Mouse (Mus musculus) forebrain, postnatal 0 days (tissue): ENCODE results near the gene Acad10. TPM values are rescaled to one million over a fixed set of nuclear protein-coding genes. Genes with fewer than 3 reads are reported as not detected.
"Not testable (repeated sequence)": the region's sequence is repeated elsewhere in the genome, so short reads cannot be mapped to it uniquely, and the experiment has no call there.

Source experiments
- ATAC-seq: fragments of 200-750 bp; cut with Nextera tagmentation; 2 replicates; pipeline ENCODE4 v1.8.0; 2017; ENCODE audit warnings: mild to moderate bottlenecking, moderate library complexity
- DNase-seq: peaks from one replicate; pipeline ENCODE4 v3.0.0-alpha.2; 2015
- H3K27ac ChIP-seq: fragments of 300-500 bp; sonication (generic); 2 replicates; pipeline ENCODE4 v1.5.1; 2014; ENCODE audit warnings: low read depth, mild to moderate bottlenecking, antibody characterized with exemption, low read length, moderate library complexity, mixed read lengths
- H3K27me3 ChIP-seq: fragments of 300-500 bp; sonication (generic); 2 replicates; pipeline ENCODE4 v1.6.1; 2014; ENCODE audit warnings: mild to moderate bottlenecking, low read length, mixed read lengths; ENCODE audit not compliant: insufficient read depth
- H3K36me3 ChIP-seq: fragments of 300-500 bp; sonication (generic); 2 replicates; pipeline ENCODE4 v1.6.1; 2014; ENCODE audit warnings: mild to moderate bottlenecking, moderate library complexity; ENCODE audit not compliant: insufficient read depth
- H3K4me1 ChIP-seq: fragments of 300-500 bp; sonication (generic); 2 replicates; pipeline ENCODE4 v1.6.1; 2014; ENCODE audit warnings: antibody characterized with exemption; ENCODE audit not compliant: insufficient read depth
- H3K4me2 ChIP-seq: fragments of 300-500 bp; sonication (generic); 2 replicates; pipeline ENCODE4 v1.6.1; 2014; ENCODE audit warnings: low read depth, mild to moderate bottlenecking, moderate library complexity
- H3K4me3 ChIP-seq: fragments of 300-500 bp; sonication (generic); 2 replicates; pipeline ENCODE4 v1.5.1; 2014; ENCODE audit warnings: low read depth, low read length, mixed read lengths
- H3K9ac ChIP-seq: fragments of 300-500 bp; sonication (generic); 2 replicates; pipeline ENCODE4 v1.6.1; 2014; ENCODE audit warnings: mild to moderate bottlenecking
- H3K9me3 ChIP-seq: fragments of 300-500 bp; sonication (generic); 2 replicates; pipeline ENCODE4 v1.6.1; 2016; ENCODE audit warnings: low read length
- CTCF ChIP-seq: sonication (generic); IDR thresholded peaks from 2 replicates; pipeline ENCODE4 v1.5.1; 2016; ENCODE audit warnings: antibody characterized with exemption, control low read depth, low read depth
- WGBS: fragments of 180-500 bp; shearing (Covaris S2); extraction: QIAGEN DNeasy Blood & Tissue Kit; methylation state at CpG from one replicate; pipeline ENCODE4 v1.1.7; 2014; 5-methylcytosine and 5-hydroxymethylcytosine counted together
- polyA plus RNA-seq: library from polyadenylated mRNA; unstranded; fragments of >200 nt; fragmentation: Nextera tagmentation; extraction: Ambion mirVana; gene quantifications from 2 replicates; pipeline ENCODE4 v1.2.1, GENCODE M21; 2015
- total RNA-seq: library from RNA; depleted of rRNA; stranded (reverse); fragments of >200 nt; gene quantifications from 2 replicates; pipeline ENCODE4 v1.2.3, GENCODE M21; 2014

Gene Acad10
- total and polyA plus RNA-seq, 2 experiments from 2014 or later, result 1.1 to 2.7 TPM

DNA sequence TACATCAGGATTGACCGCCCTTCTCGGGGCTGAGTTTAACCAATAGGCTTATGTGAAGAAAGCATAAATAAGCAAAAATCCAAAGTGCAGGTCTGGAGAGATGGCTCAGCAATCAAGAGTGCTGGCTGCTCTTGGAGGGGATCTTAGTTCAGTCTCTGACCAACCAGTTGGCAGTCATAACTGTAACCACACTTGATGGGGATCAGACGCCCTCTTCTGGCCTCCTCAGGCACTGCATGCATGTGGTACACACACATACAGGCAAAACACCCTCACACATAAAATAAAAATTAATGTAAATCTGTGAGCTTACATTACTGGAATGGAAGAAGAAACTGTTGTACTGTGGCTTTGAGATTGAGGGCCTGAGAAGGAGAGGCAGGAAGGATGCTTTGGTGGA, 10.1 kb upstream of the Acad10 start:
- no peak overlapping the region for H3K4me3 ChIP-seq
- H3K4me2 ChIP-seq, result no peak overlapping the region
- DNase-seq, result no peak
- WGBS, result 86% methylated on average over 3 of the region's 3 CpGs
- peak; percentile 56 for TF ChIP-seq CTCF
- no peak overlapping the region for H3K27ac ChIP-seq
- no peaks in the 10 kb centered on the region for H3K27me3 ChIP-seq
- ATAC-seq, result no peak
- no peaks in the 10 kb centered on the region for H3K4me1 ChIP-seq
- H3K36me3 ChIP-seq, result peaks cover 54% of the 10 kb centered on the region
- no peak overlapping the region for H3K9ac ChIP-seq
- no peaks in the 10 kb centered on the region for H3K9me3 ChIP-seq

DNA sequence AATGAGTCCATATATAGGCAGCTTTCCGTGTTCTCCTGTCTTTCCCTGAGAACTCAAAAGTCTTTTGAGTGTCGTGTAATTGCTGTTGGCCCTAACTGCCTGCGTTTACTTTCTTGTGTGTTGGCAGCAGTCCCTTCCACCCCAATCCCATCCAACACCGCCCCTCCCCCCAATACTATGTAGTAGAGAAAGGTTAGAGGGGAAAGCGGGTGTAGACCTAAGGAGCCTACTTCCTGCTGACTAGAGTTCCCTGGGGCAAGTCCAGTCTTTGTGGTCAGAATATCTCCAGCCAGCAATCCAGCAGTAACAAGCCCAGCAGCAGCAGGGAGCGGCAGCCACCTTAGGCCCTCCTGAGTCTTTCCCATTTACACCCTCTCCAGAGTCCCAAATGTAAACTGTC, 8.1 kb upstream of the Acad10 start:
- no peak for TF ChIP-seq CTCF
- WGBS, result 56% methylated on average over 6 of the region's 6 CpGs
- DNase-seq (no peak), ATAC-seq (no peak)
- H3K36me3 ChIP-seq, result peaks cover 50% of the 10 kb centered on the region
- no peaks in the 10 kb centered on the region for H3K9me3 ChIP-seq
- no peak overlapping the region for H3K4me3 ChIP-seq
- H3K4me2 ChIP-seq, result no peak overlapping the region
- no peak overlapping the region for H3K9ac ChIP-seq
- no peaks in the 10 kb centered on the region for H3K4me1 ChIP-seq
- H3K27me3 ChIP-seq, result no peaks in the 10 kb centered on the region
- H3K27ac ChIP-seq, result no peak overlapping the region

DNA sequence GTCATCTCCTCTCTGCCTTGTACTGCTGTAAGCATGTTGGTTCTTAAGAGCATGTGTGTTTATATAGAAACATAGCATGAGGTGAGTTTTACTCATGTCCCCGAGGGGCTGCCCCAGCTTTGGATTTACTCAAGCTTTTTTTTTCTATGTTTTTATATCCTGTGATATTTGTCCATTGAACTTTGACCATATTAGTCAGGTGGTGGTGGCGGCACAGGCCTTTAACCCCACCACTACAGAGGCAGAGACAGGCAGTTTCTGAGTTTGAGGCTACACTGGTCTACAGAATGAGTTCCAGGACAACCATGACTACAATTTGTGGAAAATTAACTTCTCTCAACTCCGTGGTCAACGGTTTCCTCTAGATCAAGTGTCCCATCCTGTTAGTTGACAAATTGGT, 6.8 kb upstream of the Acad10 start:
- H3K9ac ChIP-seq, result no peak overlapping the region
- DNase-seq (no peak), ATAC-seq (no peak)
- no peak overlapping the region for H3K4me3 ChIP-seq
- H3K36me3 ChIP-seq, result peaks cover 44% of the 10 kb centered on the region
- no peaks in the 10 kb centered on the region for H3K9me3 ChIP-seq
- no peaks in the 10 kb centered on the region for H3K27me3 ChIP-seq
- H3K4me1 ChIP-seq, result no peaks in the 10 kb centered on the region
- WGBS, result 95% methylated on average over 4 of the region's 4 CpGs
- H3K27ac ChIP-seq, result no peak overlapping the region
- no peak for TF ChIP-seq CTCF
- no peak overlapping the region for H3K4me2 ChIP-seq

DNA sequence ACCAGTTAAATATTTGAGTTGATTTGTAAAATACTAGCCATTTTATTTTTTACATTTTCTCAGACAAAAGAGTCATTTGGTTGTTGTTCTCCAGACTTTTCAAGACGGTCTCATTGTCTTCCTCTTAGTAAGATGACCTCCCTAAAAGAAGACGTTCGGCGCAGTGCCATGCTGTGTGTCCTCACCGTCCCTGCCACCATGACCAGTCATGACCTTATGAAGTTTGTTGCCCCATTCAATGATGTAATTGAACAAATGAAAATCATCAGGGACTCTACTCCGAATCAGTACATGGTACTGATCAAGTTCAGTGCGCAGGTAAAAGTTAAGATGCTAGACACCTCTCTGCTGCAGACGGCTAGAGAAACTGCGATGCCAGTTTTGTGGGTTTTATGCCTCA, 4.7 kb upstream of the Acad10 start:
- Histone ChIP-seq H3K27me3 (no peaks in the 10 kb centered on the region), H3K4me1 (peaks cover 7% of the 10 kb centered on the region), H3K36me3 (peaks cover 41% of the 10 kb centered on the region), H3K4me2 (no peak overlapping the region), H3K4me3 (no peak overlapping the region), H3K9me3 (no peaks in the 10 kb centered on the region), H3K27ac (no peak overlapping the region), H3K9ac (no peak overlapping the region)
- WGBS, result 97% methylated on average over 9 of the region's 9 CpGs
- DNase-seq, result no peak
- no peak for ATAC-seq
- no peak for TF ChIP-seq CTCF

DNA sequence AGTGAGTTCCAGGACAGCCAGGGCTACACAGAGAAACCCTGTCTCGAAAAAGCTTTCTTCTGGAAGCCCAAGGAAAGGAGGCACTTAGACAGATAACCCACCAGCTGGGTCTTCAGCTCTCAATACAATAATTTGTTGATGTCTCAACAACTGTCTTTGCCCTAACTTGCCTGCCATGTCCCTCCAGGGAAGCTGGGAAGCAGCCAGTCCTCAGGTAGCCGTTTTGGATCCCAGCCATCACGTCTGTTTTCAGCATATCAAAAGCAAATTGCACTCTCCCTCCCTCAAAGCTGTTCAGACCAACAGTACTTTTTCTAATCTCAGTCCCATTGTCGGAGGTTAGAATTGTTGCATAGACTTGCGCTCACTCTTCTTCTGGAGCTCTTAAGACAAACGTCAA, 3.8 kb upstream of the Acad10 start:
- H3K36me3 ChIP-seq, result peaks cover 39% of the 10 kb centered on the region
- no peak overlapping the region for H3K4me3 ChIP-seq
- TF ChIP-seq CTCF, result no peak
- no peak for DNase-seq
- H3K27me3 ChIP-seq, result no peaks in the 10 kb centered on the region
- 90% methylated on average over 6 of the region's 6 CpGs for WGBS
- H3K27ac ChIP-seq, result no peak overlapping the region
- peaks cover 12% of the 10 kb centered on the region for H3K4me1 ChIP-seq
- no peak for ATAC-seq
- no peak overlapping the region for H3K9ac ChIP-seq
- no peaks in the 10 kb centered on the region for H3K9me3 ChIP-seq
- no peak overlapping the region for H3K4me2 ChIP-seq

DNA sequence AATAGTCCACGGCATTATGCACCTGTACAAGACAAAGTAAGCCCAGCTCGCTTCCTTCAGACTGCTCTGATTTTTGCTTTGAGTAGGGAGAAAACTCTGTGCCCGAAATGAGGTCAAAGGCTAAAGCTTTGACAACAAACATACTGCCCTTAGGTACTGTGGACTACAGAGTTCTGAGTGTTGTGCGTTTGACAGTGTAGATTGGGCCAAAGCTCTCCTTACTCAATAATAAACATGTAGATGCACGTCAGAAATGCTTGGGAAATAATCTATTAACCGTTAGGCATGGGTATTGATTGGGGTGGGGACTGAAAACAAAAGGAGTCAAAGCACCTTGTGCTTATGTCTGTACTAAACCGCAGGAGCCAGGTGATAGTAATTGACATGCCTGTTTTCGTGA, 3.1 kb upstream of the Acad10 start:
- no peak for TF ChIP-seq CTCF
- Histone ChIP-seq H3K9ac (no peak overlapping the region), H3K4me2 (no peak overlapping the region), H3K27me3 (no peaks in the 10 kb centered on the region), H3K27ac (no peak overlapping the region), H3K9me3 (no peaks in the 10 kb centered on the region), H3K4me3 (no peak overlapping the region), H3K36me3 (peaks cover 32% of the 10 kb centered on the region), H3K4me1 (peaks cover 12% of the 10 kb centered on the region)
- no peak for DNase-seq
- ATAC-seq, result no peak
- 90% methylated on average over 8 of the region's 8 CpGs for WGBS

DNA sequence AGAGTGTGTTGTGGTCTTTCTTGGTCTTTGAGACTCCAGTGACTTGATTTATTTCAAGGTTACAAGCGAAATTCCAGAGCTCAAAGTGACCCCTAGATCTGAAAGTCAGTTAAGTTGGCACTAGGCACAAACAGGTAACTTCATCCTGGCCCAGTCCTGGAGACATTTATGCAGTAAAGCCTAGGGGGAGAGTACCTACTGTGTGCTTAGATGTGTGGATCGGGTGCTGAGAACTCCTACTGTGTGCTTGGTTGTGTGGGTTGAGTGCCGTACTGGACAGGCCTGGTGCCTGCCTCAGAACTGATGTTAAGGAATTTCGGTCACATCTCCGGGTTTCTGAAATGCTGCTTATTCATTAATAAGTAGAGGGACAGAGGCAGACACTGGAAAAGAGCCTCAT, 1.2 kb upstream of the Acad10 start:
- H3K36me3 ChIP-seq, result peaks cover 20% of the 10 kb centered on the region
- H3K9ac ChIP-seq, result peak overlapping the region; percentile 84
- no peak for ATAC-seq
- TF ChIP-seq CTCF, result no peak
- H3K27ac ChIP-seq, result no peak overlapping the region
- no peaks in the 10 kb centered on the region for H3K9me3 ChIP-seq
- H3K27me3 ChIP-seq, result no peaks in the 10 kb centered on the region
- H3K4me3 ChIP-seq, result peak overlapping the region; percentile 93
- H3K4me1 ChIP-seq, result peaks cover 12% of the 10 kb centered on the region
- 86% methylated on average over 5 of the region's 5 CpGs for WGBS
- H3K4me2 ChIP-seq, result peak overlapping the region; percentile 71
- no peak for DNase-seq

DNA sequence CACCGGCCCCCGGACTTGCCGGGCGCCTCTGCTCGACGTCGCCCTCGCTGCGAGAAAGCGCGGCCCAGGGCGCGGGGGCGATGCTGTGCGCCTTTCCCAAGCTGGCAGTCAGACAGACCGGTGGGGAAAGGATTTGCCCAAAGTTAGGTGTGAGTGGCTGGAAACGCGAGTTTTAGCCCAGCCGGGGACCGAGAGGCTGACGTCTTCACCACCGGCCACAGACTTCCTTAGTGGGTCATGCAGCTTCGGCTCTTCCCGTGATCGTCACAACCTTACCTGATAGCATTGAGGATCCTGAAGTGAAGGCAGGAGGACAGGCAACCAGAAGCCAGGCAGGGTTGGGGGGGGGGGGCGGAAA, 562 bp upstream of the Acad10 start:
- peak; percentile 26 for DNase-seq
- Histone ChIP-seq H3K4me2 (peak overlapping the region; percentile 71), H3K36me3 (peaks cover 14% of the 10 kb centered on the region)

DNA sequence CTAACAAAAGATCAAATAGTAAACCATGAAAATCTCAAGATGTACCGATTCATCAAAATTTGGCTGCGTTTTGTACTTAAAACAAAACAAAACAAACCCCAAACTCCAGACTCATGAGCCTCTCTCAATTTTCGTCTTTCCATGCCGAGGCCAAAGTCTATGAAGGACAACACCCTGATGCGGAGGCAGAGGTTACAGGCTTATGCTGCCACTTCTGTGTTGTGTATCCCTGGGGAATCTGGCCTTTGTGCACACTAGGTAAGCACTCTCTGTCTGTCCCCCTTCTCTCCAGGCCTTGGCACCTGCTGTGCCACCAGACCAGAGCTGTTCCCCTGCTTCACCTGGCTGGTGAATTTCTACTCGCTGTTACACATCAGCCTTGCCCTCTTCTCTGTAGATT, 2.7 kb downstream of the Acad10 start:
- H3K9ac ChIP-seq, H3K4me3 ChIP-seq, H3K36me3 ChIP-seq, DNase-seq, ATAC-seq, H3K9me3 ChIP-seq, H3K4me2 ChIP-seq, H3K27me3 ChIP-seq, H3K27ac ChIP-seq: not testable (repeated sequence)
- 89% methylated on average over 6 of the region's 6 CpGs for WGBS
- peaks cover 12% of the 10 kb centered on the region for H3K4me1 ChIP-seq

More for the DNA sequence above, 562 bp upstream of the Acad10 start:
- peaks cover 12% of the 10 kb centered on the region for H3K4me1 ChIP-seq
- peak overlapping the region; percentile 70 for H3K27ac ChIP-seq
- 2% methylated on average over 26 of the region's 26 CpGs for WGBS
- no peak for TF ChIP-seq CTCF
- H3K4me3 ChIP-seq, result peak overlapping the region; percentile 93
- no peaks in the 10 kb centered on the region for H3K9me3 ChIP-seq
- no peaks in the 10 kb centered on the region for H3K27me3 ChIP-seq
- peak overlapping the region; percentile 84 for H3K9ac ChIP-seq
- peak; percentile 25; the same call in 1 of the 2 replicates for ATAC-seq

DNA sequence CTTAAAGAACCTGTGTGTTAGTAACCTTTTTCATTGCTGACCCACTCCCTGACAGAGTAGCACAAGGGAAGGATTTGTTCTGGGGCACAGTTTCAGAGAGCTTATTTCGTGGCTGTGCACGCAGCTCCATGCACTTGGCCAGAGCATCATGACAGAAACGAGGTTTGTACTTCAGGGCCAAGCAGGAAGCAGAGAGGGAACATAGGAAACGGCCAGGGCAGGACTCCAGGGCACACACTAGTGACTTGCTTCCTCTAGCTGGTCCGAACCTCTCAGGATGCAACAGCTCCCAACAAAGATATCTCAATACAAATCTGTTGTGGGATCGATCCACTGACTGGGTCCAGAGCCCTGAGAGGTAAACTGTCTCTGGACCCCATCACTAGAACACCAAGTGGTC, 3.4 kb downstream of the Acad10 start:
- not testable (repeated sequence) for H3K36me3 ChIP-seq, DNase-seq, H3K4me2 ChIP-seq, ATAC-seq, H3K4me3 ChIP-seq, H3K9me3 ChIP-seq, H3K9ac ChIP-seq, H3K27me3 ChIP-seq, H3K27ac ChIP-seq
- WGBS, result 71% methylated on average over 6 of the region's 6 CpGs
- peaks cover 12% of the 10 kb centered on the region for H3K4me1 ChIP-seq
